Mouse (Mus musculus) fibroblast of lung, adult 2 months (primary cell): Measurements from ENCODE around the gene Ttc39b.

Experiments used
- DNase-seq: peaks from one replicate; pipeline ENCODE4 v3.0.0-alpha.2; 2011; ENCODE audit warnings: low read depth

The Ttc39b gene

DNA sequence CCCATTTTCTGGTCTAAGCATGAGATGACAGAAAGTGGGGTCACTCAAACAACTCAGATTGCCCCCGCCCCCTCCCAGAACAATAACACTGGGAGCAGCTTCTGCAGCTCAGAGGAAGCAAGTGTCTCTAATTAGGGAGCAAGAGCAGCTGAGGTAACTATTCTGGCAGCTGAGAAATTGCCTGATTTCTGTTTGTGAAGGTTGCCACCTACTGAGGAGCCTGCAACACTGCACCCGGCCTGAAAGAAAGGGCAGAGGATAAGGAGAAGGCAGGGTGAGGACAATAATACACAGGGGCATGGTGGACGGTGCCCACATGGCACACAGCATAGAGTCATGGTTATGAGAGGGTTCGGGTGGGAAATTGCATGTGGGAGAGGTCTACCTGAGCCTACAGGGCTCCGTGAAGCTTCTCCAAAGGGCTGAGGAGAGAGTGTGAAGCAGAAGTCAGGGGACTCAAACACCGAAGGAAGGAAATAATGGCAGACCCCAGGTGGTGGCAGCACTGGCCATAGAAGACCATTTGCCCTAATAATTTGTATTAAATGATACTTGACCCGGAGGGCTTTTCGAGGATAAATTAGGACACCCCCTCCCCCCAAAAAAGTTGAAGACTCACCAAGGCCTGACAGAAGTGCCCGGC, 140.6 kb downstream of the Ttc39b start:
- no peak for DNase-seq

DNA sequence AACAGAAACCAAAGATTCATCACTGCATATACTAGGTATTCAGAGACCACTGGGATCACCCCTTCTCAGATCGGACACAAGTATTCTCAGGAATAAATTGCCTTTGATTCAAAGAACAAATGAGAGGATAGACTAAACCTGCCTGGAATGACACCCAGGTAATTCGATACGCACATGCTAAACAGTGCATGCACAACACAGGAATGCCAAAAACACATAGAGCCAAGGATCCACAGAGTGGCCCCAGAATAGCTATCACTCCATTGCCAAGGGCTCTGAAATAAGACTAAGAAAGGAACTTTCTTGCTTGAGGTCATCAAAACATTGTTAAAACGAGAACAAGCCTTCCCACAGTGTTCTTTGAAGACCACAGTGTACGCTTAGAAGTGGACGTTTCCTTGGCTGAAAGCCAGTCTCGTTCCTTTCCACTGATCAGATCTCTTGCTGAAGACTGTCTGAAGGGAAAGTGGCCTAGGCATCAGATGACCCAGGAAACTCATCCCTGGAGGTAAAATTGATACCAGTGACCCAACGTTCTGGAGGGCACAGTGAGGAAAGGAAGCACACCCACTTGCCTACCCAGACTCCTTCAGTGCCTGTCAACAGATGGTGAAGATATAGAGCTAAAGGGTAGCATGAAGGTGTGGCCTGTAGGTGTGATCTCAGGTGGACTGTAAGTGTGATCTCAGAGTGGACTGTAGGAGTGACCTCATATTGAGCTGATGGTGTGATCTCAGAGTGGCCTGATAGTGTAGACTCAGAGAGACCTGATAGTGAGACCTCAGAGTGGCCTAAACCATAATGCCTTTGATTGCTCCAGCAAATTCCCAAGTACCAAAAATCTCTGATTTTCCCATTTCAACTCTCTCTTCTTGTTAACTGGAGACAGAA, 141.6 kb downstream of the Ttc39b start:
- no peak for DNase-seq

DNA sequence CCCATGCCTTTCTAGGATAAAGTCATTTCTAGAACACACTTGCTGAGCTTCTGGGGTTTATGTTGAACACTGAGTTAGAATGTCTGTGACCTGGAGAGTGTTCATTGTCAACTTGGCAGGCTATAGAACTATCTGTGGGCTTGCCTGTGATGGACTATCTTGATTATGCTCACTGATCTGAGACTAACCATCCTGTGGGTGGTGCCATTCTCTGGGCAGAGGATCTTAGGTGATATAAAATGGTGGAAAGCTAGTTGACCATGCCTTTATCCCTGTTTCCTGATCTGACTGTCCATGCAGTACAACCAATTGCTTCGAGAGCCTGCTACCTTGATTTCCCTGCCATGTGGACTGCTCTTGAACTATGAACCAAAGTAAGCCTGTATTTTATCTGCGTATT, 146.6 kb downstream of the Ttc39b start:
- no peak for DNase-seq

DNA sequence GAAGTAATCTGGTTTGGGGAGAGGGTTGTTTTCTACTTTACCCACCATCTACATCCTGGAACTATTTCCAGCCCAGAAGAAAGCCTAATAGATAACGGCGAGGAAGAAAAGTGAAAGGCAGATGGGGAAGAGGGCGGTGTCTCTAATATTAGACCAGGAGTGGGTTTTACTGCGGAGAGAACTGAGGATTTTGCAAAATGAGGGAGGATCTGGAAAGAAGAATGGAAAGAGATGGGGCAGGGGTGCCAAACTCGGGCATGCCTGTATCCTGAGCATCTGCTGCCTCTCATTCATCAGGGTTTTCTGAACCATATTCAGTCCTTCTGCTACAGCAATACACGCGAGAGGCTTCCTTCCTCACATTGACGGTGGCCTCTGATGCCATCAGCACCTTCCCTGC, 149.1 kb downstream of the Ttc39b start:
- DNase-seq, result no peak

DNA sequence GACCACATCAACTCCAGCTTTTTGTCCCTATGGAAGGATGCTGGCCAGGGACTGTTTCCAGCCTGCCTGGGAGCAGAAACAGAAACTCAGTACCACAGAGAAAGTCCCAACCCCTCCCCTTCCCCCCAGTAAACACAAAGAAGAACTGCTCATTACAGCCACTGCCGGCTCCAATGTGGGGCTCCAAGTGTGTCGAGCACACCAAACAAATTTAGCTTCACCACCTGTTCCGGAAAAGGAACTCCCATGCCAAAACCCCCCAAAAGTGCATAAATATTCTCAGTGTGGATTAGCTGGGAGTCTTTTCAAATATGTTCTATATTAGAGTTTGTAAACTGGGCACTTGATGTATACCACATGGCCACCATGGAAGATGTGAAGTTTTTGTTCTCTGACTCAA, 151.8 kb downstream of the Ttc39b start:
- DNase-seq, result no peak

DNA sequence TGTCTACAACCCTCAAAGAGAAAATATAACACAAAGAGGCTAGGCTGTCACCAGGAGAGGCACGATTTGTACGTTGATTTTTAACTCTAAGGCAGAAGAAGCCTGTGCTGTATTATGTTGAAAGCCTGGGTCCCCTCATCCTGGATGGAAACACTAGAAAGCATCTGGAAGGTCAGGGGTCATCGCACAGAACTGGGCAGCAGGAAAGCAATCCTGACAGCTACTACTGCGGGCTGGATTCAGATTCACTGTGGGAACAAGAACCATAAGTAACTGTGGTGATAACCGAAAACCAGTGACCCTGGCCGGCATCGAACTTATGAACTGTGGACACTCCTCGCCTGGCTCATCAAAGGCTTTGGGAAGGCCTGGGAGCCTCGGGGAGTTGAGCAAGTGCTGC, 153.3 kb downstream of the Ttc39b start:
- DNase-seq, result no peak
